Mouse (Mus musculus) CD4-positive helper T cell, adult 2 months (primary cell): ENCODE results near the gene Mtfmt.
A peak's percentile ranks its signal among the peaks of the same experiment; 100 is the strongest.

Experiments used
- DNase-seq: peaks from one replicate; pipeline ENCODE4 v3.0.0-alpha.2; 2012; ENCODE audit warnings: low read depth, missing footprints, low spot score

Mtfmt gene

GRCm38 (mm10) chr9:65427511-65427910 lies 8.1 kb upstream of the Mtfmt start:
- DNase-seq: no peak

GRCm38 (mm10) chr9:65428003-65428402 lies 7.6 kb upstream of the Mtfmt start:
- no peak for DNase-seq

DNA sequence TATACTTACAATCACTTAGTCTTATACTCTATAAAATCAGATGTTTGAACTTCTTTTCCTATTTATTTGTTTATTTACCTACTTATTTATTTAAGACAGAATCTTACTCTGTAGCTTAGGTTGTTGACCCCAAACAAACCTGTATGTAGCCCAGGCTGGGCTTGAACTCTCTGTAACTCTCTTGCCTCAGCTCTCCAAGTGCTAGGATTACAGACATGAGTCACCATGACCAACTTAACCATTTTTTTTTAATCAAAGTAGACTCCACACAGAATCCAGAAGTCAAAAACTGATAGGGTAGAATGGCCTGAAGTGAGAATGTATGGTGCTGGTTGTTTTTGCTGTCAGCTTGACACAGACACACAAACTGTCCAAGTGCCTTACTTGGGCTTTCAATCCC lies 5.2 kb upstream of the Mtfmt start:
- DNase-seq: no peak

DNA sequence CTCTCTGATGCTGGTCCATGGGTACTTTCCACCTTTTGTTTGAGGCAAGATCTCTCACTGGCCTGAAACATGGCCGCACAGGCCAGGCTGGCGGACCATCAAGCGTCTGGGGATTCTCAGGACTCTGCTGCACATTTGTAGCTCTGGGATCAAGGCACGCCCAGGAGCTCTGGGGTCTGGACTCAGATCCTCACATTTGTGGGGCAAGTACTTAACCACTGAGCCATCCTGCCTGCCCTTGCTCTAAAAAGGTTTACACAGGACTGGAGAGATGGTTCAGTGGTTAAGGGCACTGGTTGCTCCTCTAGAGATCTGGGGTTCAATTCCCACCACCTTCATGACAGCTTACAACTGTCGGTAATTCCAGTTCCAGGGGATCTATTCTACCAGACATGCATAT lies 4.7 kb upstream of the Mtfmt start:
- no peak for DNase-seq

GRCm38 (mm10) chr9:65432236-65432635 lies 3.3 kb upstream of the Mtfmt start:
- peak; percentile 67 for DNase-seq

GRCm38 (mm10) chr9:65434140-65434539 lies 1.4 kb upstream of the Mtfmt start:
- DNase-seq: peak; percentile 53

DNA sequence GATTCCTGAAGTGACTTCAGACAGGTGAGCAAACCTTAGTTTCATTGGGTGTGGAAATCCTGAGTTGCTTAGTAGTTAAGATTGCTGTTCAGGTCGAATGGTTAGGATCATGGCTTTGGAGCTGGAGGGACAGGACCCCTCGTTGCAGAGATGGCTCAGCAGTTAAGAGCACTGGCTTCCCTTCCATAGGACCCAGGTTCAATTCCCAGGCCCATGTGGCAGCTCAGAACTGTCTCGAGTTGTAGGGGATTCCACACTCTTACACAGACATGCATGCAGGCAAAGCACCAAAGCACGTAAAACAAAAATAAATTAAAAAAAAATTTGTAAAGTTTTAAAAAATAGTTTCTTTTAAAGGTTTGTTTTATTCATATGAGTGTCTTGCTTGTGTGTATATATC lies 371 bp upstream of the Mtfmt start:
- no peak for DNase-seq

DNA sequence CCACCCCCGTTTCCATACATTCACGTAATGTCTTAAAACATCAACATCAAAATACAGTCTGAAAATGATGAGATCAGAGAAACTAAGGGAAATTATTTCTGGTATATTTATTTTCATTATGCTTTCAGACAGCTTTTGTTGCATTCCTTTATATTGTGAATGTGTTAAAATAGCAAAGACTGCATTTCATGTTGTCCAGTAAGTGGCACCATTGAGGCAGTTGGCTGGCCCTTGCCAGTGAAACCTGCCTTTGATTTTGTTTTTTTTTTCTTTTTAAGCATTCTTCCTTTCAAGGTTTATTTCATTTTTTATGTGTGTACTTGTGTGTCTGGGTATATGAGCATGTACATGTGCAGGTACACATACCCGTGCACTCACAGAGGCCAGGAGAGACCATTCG lies 9.1 kb downstream of the Mtfmt start:
- no peak for DNase-seq

DNA sequence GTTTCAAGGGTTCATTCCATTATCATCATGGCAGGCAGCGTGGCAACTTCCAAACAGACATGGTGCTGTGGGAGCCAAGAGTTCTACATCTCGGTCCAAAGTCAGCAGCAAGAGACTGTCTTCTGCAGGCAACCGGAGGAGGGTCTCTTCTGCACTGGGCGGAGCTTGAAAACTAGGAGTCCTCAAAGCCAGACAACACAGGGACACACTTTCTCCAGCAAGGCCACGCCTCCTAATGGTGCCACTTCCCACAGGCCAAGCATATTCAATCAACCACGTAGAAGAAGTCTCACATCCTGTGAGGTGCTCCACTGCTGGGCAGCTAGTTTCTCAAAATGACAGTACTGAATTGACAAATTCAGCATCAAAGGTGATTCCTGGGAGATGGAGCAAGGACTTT lies 12.4 kb downstream of the Mtfmt start:
- no peak for DNase-seq

GRCm38 (mm10) chr9:65458975-65459374 lies 23.4 kb downstream of the Mtfmt start:
- no peak for DNase-seq

DNA sequence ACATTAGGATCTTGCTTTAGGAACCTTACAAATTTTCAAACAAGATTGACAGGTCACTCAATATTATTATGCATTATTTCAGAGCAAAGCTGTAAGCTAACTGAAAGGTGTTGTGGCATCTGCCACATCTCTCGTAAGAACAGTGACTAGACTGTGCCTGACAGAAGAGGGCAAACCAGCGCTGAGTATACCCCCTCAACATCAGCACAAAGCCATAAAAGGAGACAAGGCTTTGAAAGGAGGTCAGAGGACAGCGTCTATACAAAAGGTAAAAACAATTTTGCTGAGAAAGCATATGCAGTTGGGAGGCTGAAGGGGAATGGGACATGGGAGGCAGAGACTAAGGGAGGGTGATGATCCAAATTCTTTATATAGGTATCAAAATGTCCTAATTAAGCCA lies 24.6 kb downstream of the Mtfmt start:
- no peak for DNase-seq

GRCm38 (mm10) chr9:65460732-65461442 lies 25.3 kb downstream of the Mtfmt start, which contains the start of gene Spg21:
Gene Spg21 (plus strand): TSS chr9:65460947.
- peak; percentile 93 for DNase-seq

- no peak for DNase-seq
Observed at GRCm38 (mm10) chr9:65462544-65462943, 27.0 kb downstream of the Mtfmt start.

- DNase-seq: no peak
Observed at GRCm38 (mm10) chr9:65464161-65464560, 28.6 kb downstream of the Mtfmt start.

DNA sequence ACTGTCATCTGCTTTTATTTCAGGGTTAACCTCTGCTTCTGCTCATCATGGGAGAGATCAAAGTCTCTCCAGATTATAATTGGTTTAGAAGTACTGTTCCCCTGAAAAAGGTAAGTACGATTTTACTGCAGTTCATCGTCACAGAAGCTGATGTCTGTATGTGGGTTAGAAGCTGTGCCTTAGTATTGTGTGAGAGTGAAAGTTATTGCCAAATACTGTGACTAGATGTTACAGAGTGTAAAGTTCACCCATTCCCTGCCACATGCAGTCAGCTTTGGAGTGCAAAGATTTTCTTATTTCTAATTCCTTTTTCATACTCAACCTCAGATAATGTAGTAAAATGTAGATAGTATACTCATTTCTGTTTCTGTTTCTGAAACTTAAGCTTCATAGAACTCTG lies 29.7 kb downstream of the Mtfmt start:
- no peak for DNase-seq

GRCm38 (mm10) chr9:65467686-65468085 lies 32.1 kb downstream of the Mtfmt start:
- DNase-seq: no peak

GRCm38 (mm10) chr9:65472769-65473168 lies 37.2 kb downstream of the Mtfmt start:
- no peak for DNase-seq

DNA sequence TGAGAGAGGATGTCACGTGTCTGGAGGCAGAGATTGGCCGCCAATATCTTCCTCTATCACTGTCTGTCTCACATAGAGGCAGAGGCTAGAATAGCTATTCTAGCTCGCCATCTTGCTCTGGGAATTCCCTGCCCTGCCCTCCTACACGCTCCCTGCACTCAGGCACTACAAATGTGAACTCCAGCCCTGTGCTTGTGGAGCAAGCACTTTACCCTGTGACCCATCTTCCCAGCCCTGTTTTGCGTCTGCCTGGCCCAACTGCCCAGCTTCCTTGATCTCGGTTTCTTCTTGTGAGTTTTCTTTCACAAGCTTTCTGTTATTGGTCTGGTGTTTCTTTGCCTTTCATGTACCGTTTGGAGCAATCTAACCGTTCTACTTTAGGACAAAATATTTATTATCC lies 43.6 kb downstream of the Mtfmt start:
- DNase-seq: no peak

- no peak for DNase-seq
Observed at GRCm38 (mm10) chr9:65480071-65480470, 44.5 kb downstream of the Mtfmt start.

DNA sequence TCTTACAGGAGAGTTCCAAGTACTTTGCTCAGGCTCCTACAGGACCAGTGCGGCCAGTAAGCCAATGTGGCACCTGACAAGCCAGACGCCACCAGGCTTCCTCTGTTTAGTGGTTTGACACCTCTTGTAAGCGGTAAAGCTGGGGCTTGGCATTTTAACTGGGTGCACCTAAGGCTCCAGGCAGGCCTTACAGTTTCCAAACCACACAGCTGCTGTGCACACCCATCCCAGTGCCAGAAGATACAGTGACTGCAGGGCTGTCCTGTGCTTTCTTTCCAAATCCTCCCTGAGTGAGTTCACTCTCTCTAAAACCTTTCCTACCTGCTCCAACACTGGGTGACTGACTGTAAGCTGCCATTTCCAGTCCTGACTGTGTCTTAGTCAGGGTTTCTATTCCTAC lies 55.9 kb downstream of the Mtfmt start:
- peak; percentile 10 for DNase-seq

DNA sequence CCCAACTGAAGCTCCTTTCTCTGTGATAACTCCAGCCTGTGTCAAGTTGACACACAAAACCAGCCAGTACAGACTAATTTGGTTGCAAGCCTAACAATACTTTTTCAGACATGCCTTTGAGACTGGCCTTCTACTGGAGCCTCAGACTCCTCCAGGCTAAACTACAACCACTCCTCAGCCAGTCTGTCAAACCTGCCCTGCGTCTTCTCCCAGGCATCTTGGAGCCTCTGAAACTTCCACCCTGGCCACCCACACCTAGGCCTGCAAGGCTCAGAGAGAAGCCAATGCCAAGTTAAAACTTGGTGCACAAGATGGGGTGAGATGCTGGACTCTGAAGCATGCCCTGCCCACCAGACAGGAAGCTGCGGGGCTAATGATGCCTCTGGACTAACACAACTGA lies 56.8 kb downstream of the Mtfmt start:
- no peak for DNase-seq

GRCm38 (mm10) chr9:65492851-65493250 lies 57.3 kb downstream of the Mtfmt start:
- DNase-seq: no peak

- no peak for DNase-seq
Observed at GRCm38 (mm10) chr9:65502146-65502545, 66.6 kb downstream of the Mtfmt start.
